Mouse (Mus musculus): ENCODE results near the gene Cdk4.
"Not testable (repeated sequence)": the region's sequence is repeated elsewhere in the genome, so short reads cannot be mapped to it uniquely, and the experiment has no call there.

Cdk4 gene

DNA sequence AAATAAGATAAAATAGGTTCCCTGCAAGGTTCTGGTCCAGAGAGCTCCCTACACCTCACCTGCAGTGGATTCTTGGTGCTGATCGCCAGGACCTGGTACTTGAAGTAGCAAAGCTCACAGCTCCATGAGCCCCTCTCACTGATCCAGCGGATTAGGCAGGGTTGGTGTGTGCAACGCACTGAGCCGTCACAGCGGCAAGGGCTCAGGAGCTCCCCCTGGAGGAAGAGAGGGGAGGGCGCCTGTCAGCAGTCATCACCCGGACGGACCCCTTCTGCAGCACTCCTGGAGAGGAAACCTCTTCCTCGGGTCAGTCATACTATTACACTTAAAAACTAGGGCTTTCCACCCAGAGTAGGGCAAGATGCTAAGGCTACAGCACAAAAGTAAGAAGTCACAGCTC, 5.2 kb upstream of the Cdk4 start:
- no peak for DNase-seq (ENCODE audit: low read depth, low spot score)

- DNase-seq (ENCODE audit: low read depth, low spot score) = no peak
Measured at GRCm38 (mm10) chr10:127058708-127059107, 4.6 kb upstream of the Cdk4 start.

DNA sequence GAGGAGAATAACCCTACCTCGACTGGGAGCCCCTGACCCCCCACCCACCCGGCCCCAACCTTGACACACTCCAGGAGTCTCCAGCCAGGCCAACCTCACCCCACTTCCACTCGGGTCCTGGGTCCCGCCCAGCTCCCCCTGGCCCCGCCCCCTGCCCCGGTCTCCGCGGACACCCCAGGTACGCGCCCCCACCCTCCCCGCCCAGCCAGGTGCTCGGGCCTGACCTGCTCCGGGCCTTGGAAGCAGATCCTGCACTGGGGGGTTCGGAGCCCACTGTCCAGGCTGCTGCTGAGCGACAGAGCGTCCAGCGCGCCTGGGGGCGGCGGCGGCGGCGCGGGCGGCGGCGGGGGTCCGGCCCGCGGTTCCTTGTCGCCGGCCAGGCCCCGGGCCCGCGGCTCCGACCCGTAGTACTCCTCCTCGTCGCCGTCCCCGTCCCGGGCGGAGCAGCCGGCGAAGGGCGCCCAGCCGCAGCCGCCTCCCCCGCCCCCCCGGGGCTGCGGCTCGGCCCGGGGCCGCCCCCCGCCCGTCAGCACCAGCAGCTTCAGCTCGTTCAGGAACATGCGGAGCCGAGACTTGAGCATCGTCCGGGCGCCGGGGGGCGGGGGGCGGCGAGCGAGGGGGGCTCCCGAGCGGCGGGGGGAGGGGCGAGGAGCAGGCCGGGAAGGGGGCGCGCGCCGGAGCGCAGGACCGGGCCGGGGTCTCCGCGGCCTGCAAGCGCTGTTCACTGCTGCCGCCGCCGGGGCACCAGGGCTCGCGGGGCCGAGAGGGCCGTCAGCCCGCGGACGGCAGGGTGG, 4.0 kb upstream of the Cdk4 start:
- no peak for DNase-seq (ENCODE audit: low read depth, low spot score)

DNA sequence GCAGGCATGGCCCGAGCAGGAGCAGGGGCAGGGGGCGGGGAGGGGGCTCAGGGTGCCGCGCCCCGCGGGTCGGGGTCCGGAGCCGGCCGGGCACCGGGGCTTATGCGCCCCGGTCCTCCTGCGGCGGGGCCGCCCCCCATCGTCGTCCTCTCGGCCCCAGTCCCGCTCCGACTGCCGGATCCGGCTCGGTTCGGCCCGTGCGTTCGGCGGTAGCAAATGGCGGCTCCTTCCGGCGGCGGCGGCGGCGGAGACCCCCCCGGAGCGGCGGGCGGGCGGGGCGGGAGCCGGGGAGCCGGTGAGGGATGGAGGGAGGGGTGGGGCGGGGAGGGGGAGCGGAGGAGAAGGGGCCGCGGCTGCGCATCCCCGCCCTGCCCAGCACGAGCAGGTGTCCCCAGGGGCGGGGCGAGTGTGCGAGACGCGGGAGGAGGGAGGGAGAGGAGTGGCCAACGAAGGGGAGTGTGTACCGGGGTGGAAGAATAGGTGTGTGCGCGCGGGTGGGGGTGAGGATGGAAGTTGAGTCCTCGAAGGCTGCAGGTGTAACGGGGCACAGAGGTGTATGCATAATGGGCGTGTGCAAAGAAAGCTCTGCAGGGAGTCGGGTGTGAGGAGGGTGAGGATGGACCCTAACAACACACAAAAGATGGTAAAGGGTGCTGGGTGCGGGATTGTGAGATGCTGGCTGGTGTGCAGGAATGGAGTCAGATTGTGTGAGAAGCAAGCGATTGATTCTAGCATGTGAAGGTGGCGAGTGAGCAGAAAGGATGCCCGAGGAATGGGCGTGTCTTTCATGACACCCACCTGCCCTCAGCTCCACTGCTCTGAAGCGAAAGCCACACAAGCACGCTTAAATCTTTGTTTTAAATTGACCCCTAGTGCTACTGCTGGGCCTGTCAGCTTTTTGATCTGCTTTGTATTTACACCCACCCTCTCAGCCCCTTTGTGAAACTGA, 3.1 kb upstream of the Cdk4 start, which contains the start of gene March9:
March9 (minus strand) TSS at position 217 of the 949 bp plus-strand sequence.
- no peak for DNase-seq (ENCODE audit: low read depth, low spot score)

DNA sequence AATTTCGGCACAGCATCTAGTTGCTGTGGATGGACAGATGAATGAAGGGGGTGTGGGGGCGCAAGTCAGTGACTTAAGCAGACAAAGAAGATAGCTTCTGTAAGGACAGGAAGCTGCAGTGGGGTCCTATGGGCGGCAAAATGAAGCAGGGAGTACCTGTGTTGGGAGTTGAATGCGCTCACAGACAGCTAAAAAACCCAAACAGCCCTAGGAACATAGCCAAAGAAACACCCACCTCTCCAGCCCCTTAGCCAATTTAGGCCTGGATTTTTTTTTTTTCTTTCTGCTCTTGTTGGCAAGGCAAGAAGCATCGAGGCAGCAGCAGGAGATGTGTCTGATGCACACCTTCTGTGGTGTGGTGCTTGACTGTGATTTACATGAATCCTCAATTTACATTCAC, 2.2 kb upstream of the Cdk4 start:
- DNase-seq (ENCODE audit: low read depth, low spot score) = no peak

DNA sequence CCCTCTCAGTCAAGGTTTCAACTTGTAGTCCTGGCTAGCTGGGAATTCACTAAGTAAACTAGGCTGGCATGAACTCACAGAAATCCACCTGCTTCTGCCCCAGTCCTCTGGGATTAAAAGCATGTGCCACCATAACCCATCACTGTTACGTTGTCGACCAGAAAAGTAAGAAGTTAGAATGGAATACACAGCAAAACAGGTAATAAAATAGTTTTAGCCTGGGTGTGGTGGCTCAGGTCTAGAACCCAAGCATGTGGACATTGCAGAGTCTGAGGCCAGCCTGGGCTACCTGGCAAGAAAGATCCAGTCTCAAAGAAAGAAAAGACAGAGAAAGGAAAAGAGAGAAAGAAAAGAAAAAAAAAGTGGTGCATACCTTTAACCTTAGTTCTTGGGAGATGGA, 1.8 kb upstream of the Cdk4 start:
- DNase-seq (ENCODE audit: low read depth, low spot score) = no peak

DNA sequence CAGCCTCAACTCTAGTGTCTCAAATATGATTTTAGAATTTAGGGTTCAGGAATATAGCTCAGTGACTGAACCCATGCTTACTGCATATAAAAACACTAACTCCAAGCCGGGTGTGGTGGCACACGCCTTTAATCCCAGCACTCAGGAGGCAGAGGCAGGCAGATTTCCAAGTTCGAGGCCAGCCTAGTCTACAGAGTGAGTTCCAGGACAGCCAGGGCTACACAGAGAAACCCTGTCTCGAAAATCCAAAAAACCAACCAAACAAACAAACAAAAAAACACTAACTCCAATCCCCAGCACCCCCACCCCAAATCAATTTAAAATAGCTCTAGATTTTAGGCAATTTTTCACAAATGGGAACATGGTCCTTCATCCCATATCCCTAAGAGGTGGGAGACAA, 1.2 kb upstream of the Cdk4 start:
- not testable (repeated sequence) for DNase-seq (ENCODE audit: low read depth, low spot score)

DNA sequence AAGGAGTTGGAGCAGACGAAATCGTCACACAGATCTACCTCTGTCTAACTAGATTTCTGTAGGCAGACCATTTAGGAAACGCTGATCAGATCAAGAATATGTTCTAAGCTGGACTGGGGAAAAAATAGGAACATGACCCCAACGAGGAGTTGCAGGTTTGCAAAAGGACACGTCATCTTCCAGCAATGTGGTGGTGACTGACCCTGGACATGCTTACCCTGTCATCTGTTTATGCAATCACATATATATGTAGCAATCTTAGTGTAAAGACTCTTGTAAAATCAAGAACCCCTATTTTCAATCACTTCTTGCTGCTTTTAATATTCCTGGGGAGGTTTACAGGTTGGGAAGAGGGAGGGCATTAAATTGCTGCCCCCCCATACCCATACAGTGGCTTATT, 831 bp upstream of the Cdk4 start:
- DNase-seq (ENCODE audit: low read depth, low spot score) = no peak

DNA sequence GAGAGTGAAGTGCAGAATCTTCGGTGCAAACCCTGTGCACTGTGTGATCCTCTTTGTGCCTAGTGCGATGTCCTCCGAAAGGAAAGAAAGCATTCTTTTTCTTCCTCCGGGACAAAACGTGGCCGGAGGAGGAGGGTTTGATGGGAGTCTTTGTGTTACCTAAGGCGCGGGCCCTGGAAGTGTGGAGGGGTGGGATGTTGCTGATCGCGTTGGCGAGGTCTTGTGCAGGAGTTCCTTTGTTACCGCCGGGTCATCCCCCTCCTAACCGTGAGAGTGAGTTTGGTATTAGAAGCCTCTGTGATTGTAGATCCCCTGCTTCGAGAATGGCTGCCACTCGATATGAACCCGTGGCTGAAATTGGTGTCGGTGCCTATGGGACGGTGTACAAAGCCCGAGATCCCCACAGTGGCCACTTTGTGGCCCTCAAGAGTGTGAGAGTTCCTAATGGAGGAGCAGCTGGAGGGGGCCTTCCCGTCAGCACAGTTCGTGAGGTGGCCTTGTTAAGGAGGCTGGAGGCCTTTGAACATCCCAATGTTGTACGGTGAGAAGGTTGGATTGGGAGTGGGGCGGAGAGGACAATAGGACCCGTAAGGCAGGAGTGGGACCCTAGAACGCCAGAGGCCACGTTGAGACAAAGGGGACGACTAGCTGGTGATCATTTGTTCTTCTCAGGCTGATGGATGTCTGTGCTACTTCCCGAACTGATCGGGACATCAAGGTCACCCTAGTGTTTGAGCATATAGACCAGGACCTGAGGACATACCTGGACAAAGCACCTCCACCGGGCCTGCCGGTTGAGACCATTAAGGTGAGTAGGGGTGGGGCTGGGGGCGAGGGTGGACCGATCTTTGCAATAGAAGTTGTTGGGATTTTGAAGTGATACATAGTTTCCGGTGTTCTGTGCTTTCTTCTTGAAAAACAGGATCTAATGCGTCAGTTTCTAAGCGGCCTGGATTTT, 858 bp downstream of the Cdk4 start:
- no peak for DNase-seq (ENCODE audit: low read depth, low spot score)

- no peak for DNase-seq (ENCODE audit: low read depth, low spot score)
Measured at GRCm38 (mm10) chr10:127065981-127066380, 2.6 kb downstream of the Cdk4 start.

- DNase-seq (ENCODE audit: low read depth, low spot score) = no peak
Measured at GRCm38 (mm10) chr10:127066519-127067018, 3.2 kb downstream of the Cdk4 start.

GRCm38 (mm10) chr10:127068360-127069038, 5.2 kb downstream of the Cdk4 start:
- no peak for DNase-seq (ENCODE audit: low read depth, low spot score)

DNA sequence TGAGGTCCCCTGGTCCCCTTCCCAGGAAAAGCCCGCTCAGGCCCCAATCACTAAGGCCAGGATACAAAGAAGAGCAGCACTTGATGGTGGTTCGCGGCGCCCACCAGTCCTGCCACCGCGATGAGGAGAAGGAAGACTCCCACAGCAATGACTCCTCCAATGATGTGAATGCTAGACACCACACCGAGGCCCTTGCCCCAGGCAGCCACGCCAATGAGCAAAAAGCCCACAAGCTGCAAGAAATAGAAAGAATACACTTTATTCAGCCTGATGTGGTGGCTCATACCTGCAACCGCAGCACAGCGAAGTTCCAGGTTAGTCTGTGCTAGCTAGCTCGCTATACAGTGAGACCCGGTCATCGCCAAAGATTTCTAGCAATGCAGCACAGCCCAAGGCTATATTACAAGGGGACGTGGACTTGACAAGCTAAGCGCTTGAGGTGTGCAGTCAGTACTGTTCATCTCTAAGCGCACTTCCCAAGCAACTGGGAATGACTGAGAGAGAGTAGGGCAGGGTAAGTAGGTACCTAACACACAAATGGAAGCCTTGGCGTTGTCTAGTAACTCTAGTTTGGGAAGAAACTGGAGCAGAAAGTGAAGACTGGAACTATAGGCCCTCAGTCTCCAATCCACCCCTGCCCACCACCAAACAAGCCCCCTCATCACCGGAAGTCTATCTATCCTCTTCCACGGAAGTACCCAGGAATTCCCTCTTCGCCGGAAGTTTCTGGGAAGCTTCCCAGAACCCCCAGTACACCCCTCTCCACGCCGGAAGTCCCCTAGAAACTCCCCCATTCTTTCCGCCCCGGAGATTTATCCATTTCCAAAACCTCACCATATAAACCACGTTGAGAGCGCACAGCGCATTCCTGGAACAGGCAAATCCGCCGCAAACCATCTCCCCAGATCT, 6.2 kb downstream of the Cdk4 start:
- DNase-seq (ENCODE audit: low read depth, low spot score) = no peak

DNA sequence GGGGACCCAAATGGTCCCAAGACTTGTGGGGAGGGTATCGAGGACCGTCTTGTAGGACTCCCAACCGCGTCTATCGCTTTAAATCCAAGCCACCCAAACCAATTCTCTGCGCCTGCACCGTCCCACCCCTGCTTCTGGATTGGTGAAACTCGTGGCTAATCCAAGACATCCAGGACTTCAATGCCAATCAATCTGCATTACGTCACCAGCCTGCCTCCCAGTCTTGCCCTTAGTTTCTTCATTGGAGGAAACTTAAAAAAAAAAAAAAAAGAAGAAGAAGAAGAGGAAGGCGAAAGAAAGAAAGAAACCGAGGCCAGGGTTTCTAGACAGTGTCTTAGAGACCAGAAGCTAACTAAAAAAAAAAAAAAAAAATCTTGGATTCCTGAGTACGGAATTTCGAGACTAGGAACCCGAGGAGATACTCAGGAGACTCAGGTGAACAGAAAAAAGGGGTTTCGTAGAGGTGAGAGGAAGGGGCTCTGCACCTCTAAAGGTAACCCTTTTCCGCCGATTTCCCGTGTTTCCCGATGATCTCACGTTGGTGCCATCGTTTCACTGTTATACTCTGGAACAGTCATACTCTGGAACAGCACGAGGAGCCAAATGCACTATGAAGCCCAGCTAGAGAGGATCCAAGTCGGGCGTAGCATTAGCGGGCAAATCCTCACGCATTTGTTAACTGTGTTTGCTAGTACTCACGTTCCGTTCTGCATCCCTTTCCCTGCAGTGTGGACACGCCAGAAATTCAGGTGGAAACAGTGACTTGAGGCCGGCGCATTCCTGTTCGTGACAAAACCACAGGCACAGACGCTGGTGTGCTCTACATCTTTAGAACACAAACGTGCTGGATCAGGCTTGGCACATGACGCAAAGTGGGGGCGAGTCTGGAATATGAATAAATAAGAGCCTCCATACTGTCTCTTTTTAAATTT, 7.1 kb downstream of the Cdk4 start, which contains the start of gene Tspan31:
Tspan31 (minus strand) TSS at position 75 of the 932 bp plus-strand sequence.
- DNase-seq (ENCODE audit: low read depth, low spot score) = peak; percentile 79

DNA sequence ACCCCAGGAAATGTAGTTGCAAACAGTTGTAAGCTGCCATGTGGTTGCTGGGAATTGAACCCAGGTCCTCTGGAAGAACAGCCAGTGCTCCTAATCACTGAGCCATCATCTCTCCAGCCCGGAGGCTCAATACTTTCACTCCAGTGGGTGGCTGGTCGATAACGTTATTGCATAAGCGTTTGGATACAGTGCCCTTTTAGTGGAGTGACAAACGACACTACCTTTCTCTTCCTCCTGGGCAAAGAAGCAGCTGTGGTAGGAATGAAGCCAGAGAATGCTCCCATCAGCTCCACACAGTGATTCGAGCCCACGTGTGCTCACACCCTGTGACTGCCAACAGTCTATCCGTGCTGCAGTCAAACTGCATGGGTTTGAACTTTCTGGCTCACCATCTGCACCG, 7.9 kb downstream of the Cdk4 start:
- no peak for DNase-seq (ENCODE audit: low read depth, low spot score)

DNA sequence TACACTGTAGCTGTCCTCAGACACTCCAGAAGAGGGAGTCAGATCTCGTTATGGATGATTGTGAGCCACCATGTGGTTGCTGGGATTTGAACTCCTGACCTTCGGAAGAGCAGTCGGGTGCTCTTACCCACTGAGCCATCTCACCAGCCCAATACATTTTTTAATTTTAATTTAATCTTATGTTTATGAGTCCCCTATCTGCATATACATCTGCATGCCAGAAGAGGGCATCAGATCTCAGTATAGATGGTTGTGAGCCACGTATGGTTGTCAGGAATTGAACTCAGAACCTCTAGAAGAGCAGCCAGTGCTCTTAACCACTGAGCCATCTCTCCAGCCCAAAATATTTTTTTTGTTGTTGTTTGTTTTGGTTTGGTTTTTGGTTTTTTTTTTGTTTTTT, 8.9 kb downstream of the Cdk4 start:
- not testable (repeated sequence) for DNase-seq (ENCODE audit: low read depth, low spot score)

DNA sequence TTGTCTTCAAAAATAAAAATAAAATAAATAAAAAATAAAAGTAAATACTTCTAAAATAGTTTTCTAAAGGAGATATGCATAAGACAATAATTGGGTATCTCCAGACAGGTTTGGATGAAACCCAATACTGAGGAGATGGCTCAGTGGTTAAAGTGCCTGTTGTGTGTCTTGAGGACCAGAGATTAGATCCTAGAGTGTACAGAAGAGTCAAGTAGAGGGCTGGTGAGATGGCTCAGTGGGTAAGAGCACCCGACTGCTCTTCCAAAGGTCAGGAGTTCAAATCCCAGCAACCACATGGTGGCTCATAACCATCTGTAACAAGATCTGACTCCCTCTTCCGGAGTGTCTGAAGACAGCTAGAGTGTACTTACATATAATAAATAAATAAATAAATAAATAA, 9.6 kb downstream of the Cdk4 start:
- DNase-seq (ENCODE audit: low read depth, low spot score) = not testable (repeated sequence)

GRCm38 (mm10) chr10:127073981-127074380, 10.6 kb downstream of the Cdk4 start:
- DNase-seq (ENCODE audit: low read depth, low spot score) = no peak

Data from WW6 (cell line).